Mouse (Mus musculus): ENCODE results near the gene Clic1.

The Clic1 gene

GRCm38 (mm10) chr17:35045807-35046680, 3.7 kb upstream of the Clic1 start:
- no peak for DNase-seq (ENCODE audit: low spot score in 2 of 2)

DNA sequence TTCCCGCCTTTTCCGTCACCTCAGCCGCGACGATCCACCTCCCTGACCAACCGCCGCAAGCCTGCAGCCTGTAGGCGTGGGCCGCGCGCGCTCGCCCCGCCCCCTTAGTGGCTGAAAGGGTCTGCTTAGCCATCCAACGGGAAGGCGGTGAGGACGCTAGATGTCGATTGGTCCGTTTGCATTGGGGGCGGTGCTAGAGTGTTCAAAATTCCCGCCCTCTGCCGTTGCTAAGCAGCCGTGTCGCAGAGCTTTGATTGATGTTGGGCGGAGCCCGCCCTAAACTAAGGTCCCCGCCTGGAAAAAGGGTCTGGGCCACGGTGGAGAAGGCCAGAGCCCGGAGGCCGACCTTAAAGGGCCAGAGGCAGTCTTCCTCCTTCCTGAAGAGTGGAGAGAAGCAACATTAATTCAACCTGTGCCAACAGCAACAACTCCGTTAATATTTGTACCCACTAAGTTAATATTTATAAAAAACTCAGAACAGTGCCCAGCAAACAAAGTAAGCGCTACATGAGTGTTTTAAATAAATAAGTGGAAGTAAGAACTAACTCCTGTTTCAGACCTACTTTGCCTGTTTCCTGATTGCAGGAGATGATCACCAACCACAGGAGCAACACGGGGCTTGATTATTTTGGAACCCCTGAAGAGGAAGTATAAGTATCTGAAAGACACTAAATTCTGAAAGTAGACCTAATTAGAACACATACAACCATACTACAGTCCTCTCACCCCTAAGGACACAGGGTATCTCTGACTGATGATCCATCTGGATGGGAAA, 2.9 kb upstream of the Clic1 start, which contains the start of gene Msh5:
Msh5 (minus strand) TSS at position 65 of the 775 bp plus-strand sequence.
- peak; percentile 88 to 96 for DNase-seq (ENCODE audit: low spot score in 2 of 2)

GRCm38 (mm10) chr17:35047688-35048087, 2.1 kb upstream of the Clic1 start:
- DNase-seq (ENCODE audit: low spot score in 2 of 2): no peak

DNA sequence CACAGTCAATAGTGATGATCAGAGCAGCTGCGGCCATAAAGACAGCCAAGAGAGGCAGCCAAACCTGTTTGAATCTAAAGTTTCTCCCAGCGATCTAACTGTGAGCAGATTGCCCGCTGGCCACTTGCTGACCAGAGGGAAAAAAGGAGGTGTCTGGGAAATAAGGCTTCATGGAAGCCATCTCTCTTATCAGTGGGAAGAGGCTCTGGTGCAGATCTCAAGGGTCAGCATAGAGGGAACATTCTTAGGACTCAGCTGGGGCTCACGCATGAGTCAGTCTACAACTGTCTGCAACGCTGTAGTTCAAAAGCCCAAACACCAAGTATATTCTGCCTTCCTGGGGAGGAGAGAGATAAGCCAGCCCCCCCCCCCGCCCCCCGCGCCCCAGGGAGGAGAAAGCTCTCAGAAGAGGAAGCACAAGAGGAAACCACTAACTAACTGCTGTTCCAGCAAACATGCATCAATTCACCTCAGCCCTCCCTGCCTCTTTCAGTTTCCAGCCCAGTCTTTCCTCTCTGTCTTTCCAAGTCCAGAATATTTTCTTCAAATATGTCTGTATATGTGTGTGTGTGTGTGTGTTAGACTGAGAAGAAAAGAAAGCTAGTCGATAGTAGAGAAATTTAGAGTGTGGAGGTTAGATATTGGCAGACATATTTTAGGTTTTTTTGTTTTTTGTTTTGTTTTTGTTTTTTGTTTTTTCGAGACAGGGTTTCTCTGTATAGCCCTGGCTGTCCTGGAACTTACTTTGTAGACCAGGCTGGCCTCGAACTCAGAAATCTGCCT, 1.4 kb upstream of the Clic1 start:
- no peak for DNase-seq (ENCODE audit: low spot score in 2 of 2)

- no peak for DNase-seq (ENCODE audit: low spot score in 2 of 2)
These were observed 780 bp upstream of the Clic1 start for GRCm38 (mm10) chr17:35048932-35049440.

DNA sequence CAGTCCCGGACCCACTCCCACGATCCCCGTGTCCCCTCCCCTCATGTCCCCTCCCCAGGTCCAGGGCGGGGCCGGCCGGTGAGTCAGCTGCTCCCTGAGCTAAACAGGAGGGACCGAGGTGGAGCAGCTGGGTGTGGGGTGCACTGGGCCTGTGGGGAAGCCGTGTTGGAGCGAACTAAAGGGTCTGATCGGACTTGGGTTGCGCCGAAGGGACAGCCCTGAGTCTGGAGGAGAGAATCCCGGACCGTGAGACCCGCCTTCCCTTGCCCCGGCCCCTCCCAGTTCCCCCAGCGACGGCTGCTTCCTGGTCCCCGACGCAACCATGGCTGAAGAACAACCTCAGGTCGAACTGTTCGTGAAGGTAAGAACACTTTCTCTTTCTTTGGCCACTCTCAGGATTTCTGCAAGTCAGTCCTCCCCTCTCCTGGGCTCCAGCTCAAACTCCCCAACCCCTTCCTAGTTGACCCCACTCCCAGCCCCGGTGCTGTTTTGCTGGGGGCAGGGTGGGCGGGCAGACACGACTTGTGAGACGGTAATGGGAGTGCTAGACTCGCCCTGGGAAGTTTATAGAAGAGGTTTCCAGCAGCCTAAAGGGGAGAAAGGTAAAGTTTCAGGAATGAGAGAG, 472 bp downstream of the Clic1 start:
- DNase-seq (ENCODE audit: low spot score in 2 of 2): no peak

DNA sequence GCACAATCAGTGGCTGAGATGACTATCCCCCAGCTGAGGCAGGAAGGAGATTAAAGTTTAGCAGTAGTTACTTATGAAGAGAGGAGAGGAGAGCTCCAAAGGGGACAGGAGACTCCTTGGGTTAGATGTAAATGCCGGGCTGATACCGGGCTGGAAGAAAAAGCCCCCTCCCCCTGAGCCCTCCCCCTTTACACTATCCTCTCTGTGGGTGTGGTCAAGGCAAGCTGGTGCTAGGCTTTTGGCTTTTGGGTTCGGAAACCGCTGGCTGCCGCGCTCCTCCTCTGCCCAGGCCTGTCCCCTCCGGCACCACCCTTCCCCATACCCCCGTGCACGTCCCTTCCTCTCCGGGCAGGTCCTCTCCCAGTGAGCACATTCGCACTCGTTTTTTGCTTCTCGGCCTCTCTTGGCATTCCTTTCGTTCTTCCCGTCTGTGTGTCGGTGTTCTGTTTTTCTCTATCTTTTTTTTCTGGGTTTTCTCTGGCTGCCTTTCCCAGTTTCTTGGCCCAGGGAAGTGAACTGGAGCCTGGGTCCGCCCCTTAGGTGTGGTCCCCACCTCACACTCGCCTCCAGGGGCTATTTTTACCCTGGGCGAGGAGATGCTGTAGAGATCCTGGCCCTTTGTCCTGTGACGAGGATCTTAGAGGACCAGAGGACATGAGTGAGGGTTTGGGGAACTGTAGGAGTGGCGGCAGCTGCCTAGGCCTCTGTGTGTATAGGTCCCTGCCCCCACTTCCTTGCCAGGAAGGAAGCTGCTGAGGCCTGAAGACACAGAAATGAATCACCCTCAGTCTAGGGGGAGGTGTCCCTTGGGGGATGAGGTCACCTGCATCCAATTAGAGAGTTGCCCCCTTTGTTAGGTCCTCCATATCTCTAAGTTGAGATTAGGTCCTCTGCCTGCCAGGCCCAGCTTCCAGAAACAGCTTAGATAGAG, 1.7 kb downstream of the Clic1 start:
- DNase-seq (ENCODE audit: low spot score in 2 of 2): no peak

DNA sequence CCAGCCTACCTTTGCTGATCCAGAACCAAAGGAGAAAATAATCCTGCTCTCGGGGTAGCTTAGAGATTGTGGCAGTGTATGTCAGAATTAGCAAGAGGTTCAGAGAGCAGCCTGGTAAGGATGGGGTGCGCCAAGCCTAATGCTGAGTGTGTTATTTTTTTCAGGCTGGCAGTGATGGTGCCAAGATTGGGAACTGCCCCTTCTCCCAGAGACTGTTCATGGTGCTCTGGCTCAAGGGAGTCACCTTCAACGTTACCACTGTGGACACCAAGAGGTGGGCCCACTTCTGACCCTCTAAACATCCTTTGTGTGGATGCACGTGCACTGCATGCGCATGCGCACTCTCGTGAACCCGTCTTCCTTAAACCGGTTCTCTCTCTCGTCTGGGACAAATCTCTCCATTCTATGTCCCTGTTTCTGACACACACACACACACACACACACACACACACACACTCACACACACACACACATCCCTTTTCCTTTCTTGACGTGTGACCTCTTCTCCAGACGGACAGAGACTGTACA, 2.6 kb downstream of the Clic1 start:
- no peak for DNase-seq (ENCODE audit: low spot score in 2 of 2)

- no peak for DNase-seq (ENCODE audit: low spot score in 2 of 2)
These were observed 6.1 kb downstream of the Clic1 start for GRCm38 (mm10) chr17:35055691-35056495.

DNA sequence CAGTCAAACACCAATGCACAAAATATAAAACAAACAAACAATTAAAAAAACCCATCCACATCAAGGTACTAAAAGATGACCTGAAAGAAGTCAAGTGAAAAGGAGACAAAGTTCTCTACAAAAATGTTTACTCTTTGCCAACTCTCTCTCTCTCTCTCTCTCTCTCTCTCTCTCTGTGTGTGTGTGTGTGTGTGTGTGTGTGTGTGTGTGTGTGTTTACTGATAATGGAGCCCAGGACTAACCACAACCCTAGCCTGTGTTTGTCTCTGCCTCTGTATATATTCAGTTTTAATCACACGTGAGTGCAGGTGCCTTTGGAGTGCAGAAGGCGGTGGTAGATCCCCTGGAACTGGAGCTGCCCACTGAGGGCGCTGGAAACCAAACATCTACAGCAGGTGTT, 7.3 kb downstream of the Clic1 start:
- no peak for DNase-seq (ENCODE audit: low spot score in 2 of 2)

DNA sequence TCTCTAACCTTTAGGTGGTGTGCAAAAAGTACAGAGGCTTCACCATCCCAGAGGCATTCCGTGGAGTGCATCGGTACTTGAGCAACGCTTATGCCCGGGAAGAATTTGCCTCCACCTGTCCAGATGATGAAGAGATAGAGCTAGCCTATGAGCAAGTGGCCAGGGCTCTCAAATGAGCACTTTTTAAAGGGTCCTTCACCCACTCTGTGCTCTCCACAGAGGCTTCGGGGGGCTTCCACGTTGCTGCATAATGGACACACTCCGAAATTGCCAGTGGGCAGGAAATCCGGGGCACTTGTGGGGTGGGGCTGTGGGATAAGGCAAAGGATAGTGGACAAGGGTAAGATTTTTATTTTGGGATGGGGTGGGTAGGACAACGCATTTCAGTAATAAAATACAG, 8.6 kb downstream of the Clic1 start:
- no peak for DNase-seq (ENCODE audit: low spot score in 2 of 2)

DNA sequence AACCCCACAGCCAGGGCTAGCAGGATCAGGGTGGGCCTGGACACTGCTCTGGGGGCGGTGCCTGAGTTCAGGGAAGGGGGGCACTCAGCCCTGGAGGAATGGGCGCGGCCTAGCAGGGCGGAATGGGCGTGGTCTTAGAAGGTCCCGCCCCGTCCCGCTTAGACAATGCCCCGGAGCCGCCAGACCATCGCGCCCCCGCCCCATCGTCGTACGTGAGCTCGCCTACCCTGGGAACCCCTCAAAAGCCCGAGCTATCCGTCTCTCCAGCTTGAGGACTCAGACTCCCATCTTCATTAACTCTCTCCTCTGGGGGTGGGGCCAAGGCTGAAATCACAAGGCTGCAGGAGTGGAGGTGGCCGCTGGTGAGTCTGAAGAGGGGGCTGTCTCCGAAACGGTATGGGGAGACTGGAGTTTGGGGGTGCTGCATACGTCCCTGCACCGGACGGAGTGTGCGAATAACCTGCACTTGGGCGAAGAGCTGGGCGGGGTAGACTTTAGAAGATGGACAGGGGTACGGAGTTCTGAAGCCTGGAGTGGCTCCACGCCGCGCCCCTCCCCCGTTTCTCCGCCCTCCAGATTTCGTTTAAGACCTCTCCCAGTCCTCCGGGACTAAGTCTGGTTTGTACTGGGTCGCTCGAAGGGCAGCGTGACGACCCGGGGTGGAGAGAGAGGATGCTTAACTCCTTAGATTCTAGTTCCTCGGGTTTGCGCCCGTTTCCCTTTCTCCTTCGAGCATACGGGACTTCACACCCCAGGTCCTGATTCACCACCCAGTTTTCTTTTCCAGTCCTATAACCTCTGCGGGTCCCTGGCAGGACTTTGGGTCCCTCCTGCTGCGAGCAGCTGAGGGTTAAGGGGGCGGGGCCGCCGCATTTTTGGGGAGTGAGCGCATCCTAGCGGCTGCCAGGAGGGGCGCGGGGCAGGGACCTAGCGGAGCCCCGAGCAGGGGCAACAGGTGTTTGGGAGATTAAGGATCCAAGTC, 9.4 kb downstream of the Clic1 start, which contains the start of gene Ddah2:
Ddah2 (plus strand) TSS at position 125 of the 982 bp plus-strand sequence.
- DNase-seq (ENCODE audit: low spot score in 2 of 2): peak in 1 of 2 experiments; percentile 61

GRCm38 (mm10) chr17:35060071-35060470, 10.3 kb downstream of the Clic1 start:
- no peak for DNase-seq (ENCODE audit: low spot score in 2 of 2)

DNA sequence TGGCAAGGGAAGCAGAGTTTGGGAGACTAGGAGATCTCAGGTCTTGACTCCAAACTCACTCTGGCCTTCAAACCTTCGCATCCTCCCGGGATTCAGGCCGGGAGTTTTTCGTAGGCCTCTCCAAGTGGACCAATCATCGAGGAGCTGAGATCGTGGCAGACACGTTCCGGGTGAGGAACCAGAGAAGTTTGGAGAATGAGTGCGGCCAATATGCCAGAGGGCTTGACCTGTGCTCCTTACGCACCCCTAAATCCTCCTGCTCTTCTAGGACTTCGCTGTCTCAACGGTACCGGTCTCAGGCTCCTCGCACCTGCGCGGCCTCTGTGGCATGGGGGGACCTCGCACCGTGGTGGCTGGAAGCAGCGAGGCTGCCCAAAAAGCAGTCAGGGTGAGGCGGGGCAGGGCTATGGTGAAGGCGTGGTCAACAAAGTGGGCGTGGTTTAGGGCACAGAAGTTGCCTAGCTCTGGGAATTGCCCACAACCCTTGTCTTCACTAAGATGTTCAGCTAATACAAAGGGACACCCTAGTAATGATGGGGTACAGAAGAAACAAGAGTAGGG, 11.1 kb downstream of the Clic1 start:
- no peak for DNase-seq (ENCODE audit: low spot score in 2 of 2)

GRCm38 (mm10) chr17:35061299-35061698, 11.5 kb downstream of the Clic1 start:
- no peak for DNase-seq (ENCODE audit: low spot score in 2 of 2)

GRCm38 (mm10) chr17:35063466-35063865, 13.7 kb downstream of the Clic1 start:
- no peak for DNase-seq (ENCODE audit: low spot score in 2 of 2)

GRCm38 (mm10) chr17:35064378-35064877, 14.7 kb downstream of the Clic1 start:
- DNase-seq (ENCODE audit: low spot score in 2 of 2): no peak
